Mouse (Mus musculus) megakaryocyte, adult 5-6 weeks (primary cell): ENCODE data around the gene Rnase11. TPM values are rescaled to one million over a fixed set of nuclear protein-coding genes. Genes with fewer than 3 reads are reported as not detected.
A peak's percentile ranks its signal among the peaks of the same experiment; 100 is the strongest.
"Not testable (repeated sequence)": the region's sequence is repeated elsewhere in the genome, so short reads cannot be mapped to it uniquely, and the experiment has no call there.

ENCODE experiments used
- ATAC-seq: 2 replicates; pipeline ENCODE4 v1.8.0; 2016; ENCODE audit warnings: mild to moderate bottlenecking, inconsistent platforms; ENCODE audit not compliant: poor library complexity, severe bottlenecking
- total RNA-seq, 2 experiments: library from RNA; stranded (forward) in 1 of 2; stranded (reverse) in 1 of 2; fragments of 153-499, 151-499 nt in 1 of 2; fragments of 221-1000, 200-1000 nt in 1 of 2; gene quantifications; 2 replicates each; pipeline versions ENCODE4 v1.2.3 to v1.2.4; 2015 to 2017

Gene Rnase11
- total RNA-seq, 2 experiments from 2014 or later, result not detected

GRCm38 (mm10) chr14:51017256-51017655, 32.7 kb downstream of the Rnase11 start:
- no peak for ATAC-seq

DNA sequence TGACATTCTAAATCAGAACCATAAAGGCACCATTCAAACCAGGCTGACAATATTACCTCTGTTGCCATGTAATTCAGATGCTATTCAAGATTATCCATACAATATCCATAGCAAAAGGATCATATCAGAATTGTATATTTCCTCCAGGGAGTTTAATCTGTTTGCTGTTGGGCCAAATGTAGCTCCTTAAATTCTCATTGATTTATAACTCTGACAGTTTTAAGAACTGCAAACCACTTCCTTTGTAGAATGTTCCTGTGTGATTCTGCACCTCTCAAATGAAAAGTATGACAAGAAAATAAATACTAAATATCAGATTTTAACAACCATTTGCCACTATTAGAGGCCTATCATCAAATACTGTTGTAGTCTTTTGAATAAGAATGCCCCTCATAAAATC, 34.2 kb downstream of the Rnase11 start:
- ATAC-seq, result no peak

DNA sequence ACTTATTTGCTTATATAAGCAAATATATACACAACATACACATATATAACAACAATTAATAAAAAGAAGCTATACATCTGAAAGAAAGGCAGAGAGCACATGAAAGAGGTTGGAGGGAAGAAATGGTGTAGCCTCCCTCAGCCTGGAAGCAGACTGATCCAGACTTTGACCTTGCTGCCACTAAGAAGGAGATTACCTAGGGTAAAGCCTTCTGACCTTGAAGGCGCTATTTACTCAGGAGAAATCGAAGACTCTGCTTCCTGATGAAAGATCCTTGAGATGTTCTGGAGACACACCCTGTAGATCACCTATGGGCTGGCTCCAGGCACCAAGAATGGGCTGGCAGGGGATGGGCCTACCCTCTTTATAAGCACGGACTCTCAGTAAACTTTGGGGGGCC, 35.2 kb downstream of the Rnase11 start:
- not testable (repeated sequence) for ATAC-seq

DNA sequence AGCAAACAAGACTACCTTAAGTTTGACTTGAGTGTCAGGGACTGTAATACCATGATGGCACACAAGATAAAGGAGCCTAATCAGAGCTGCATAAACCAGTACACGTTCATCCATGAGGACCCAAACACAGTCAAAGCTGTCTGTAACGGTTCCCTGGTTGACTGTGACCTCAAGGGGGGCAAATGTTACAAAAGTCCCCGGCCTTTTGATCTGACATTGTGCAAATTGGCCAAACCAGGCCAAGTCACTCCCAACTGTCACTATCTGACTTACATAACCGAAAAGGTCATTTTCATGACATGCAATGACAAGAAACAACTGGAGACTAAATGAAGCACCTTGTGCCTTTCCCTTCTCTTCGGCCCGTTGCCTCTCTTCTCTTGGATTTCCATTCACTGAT, 40.4 kb downstream of the Rnase11 start:
- ATAC-seq, result no peak

GRCm38 (mm10) chr14:51008781-51009180, 41.2 kb downstream of the Rnase11 start:
- ATAC-seq, result no peak

- ATAC-seq, result peak; percentile 74
Observed at GRCm38 (mm10) chr14:51007914-51008713, 41.8 kb downstream of the Rnase11 start.

DNA sequence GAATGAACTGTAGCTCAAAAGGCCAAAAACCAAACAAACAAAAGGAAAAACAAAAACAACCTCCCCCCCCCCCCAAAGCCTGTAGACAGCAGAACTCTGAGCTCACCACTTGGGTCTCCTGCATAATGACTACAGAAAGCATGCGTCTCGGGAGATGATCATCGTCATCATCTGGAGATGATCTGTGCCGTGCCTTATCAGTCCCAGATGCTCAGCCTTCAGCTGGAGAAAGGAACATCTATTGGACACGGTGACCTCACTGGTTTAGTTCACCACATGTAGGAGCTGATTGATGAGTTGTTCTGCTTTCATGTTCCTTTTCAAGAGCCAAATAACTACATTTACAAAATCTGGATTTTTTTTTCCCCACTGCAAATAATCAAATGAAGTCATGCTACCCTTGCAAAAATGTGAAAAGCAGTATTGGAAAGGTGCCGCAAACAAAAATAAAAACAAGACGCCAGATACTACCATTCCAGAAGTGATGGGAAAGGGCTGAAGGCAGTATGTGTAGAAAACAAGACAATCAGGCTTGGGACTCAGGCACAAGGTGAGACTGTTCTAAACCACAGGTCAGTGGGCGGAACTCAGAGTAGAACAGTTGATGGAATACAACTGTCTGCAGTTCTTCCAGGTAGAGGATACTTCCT, 42.7 kb downstream of the Rnase11 start, which contains the start of gene Rnase10:
Gene Rnase10 (plus strand): TSS at position 600 of the 650 bp plus-strand sequence.
- no peak for ATAC-seq

Other genes with a start within 250 kb of the Rnase11 start
- not detected in 2 replicates for gene Ccnb1ip1, start 242.4 kb downstream of the Rnase11 start, total RNA-seq (2015)
- gene Ccnb1ip1, start 242.4 kb downstream of the Rnase11 start, total RNA-seq (2017), result not detected in 2 replicates
- gene Parp2, start 242.3 kb downstream of the Rnase11 start, total RNA-seq (2015), result 59.7 and 62.1 TPM in 2 replicates
- gene Parp2, start 242.3 kb downstream of the Rnase11 start, total RNA-seq (2017), result 53.6 and 78.7 TPM in 2 replicates
- gene Tep1, start 179.6 kb downstream of the Rnase11 start, total RNA-seq (2015), result 200 and 215 TPM in 2 replicates
- 131 and 161 TPM in 2 replicates for gene Tep1, start 179.6 kb downstream of the Rnase11 start, total RNA-seq (2017)
- gene Klhl33, start 152.7 kb downstream of the Rnase11 start, total RNA-seq (2015), result 0.07 and 0.27 TPM in 2 replicates
- 0.28 and 0.40 TPM in 2 replicates for gene Klhl33, start 152.7 kb downstream of the Rnase11 start, total RNA-seq (2017)
- gene Osgep, start 125.3 kb downstream of the Rnase11 start, total RNA-seq (2015), result 101 and 107 TPM in 2 replicates
- 87.9 and 125 TPM in 2 replicates for gene Osgep, start 125.3 kb downstream of the Rnase11 start, total RNA-seq (2017)
- 46.3 and 64.2 TPM in 2 replicates for gene Apex1, start 125.2 kb downstream of the Rnase11 start, total RNA-seq (2015)
- gene Apex1, start 125.2 kb downstream of the Rnase11 start, total RNA-seq (2017), result 34.8 and 47.0 TPM in 2 replicates
- gene Pip4p1, start 119.3 kb downstream of the Rnase11 start, total RNA-seq (2015), result 115 and 118 TPM in 2 replicates
- gene Pip4p1, start 119.3 kb downstream of the Rnase11 start, total RNA-seq (2017), result 38.5 and 39.9 TPM in 2 replicates
- gene Pnp, start 119.1 kb downstream of the Rnase11 start, total RNA-seq (2015), result 329 and 405 TPM in 2 replicates
- gene Pnp, start 119.1 kb downstream of the Rnase11 start, total RNA-seq (2017), result 158 and 204 TPM in 2 replicates
- 43.8 TPM in 1 of 2 replicates, not detected in the other for gene Gm49342, start 105.6 kb downstream of the Rnase11 start, total RNA-seq (2015)
- gene Gm49342, start 105.6 kb downstream of the Rnase11 start, total RNA-seq (2017), result 161 and 177 TPM in 2 replicates
- 14.4 and 16.7 TPM in 2 replicates for gene Pnp2, start 94.2 kb downstream of the Rnase11 start, total RNA-seq (2015)
- gene Pnp2, start 94.2 kb downstream of the Rnase11 start, total RNA-seq (2017), result 6.7 and 9.6 TPM in 2 replicates
- gene Rnase10, start 42.4 kb downstream of the Rnase11 start, total RNA-seq (2015), result not detected in 2 replicates
- gene Rnase10, start 42.4 kb downstream of the Rnase11 start, total RNA-seq (2017), result not detected in 2 replicates
- 0.11 TPM in 1 of 2 replicates, not detected in the other for gene Rnase9, start 8.3 kb downstream of the Rnase11 start, total RNA-seq (2015)
- gene Rnase9, start 8.3 kb downstream of the Rnase11 start, total RNA-seq (2017), result not detected in 2 replicates
- gene Rnase12, start 7.5 kb upstream of the Rnase11 start, total RNA-seq (2015), result 11.4 and 11.6 TPM in 2 replicates
- gene Rnase12, start 7.5 kb upstream of the Rnase11 start, total RNA-seq (2017), result 8.2 and 10.4 TPM in 2 replicates
- not detected in 2 replicates for gene Olfr750, start 24.3 kb upstream of the Rnase11 start, total RNA-seq (2015)
- not detected in 2 replicates for gene Olfr750, start 24.3 kb upstream of the Rnase11 start, total RNA-seq (2017)
- 36.2 and 44.8 TPM in 2 replicates for gene Rnase4, start 40.9 kb upstream of the Rnase11 start, total RNA-seq (2015)
- 21.0 and 22.3 TPM in 2 replicates for gene Rnase4, start 40.9 kb upstream of the Rnase11 start, total RNA-seq (2017)
- gene Ang, start 41.0 kb upstream of the Rnase11 start, total RNA-seq (2015), result 8.2 and 10.0 TPM in 2 replicates
- 9.4 and 13.7 TPM in 2 replicates for gene Ang, start 41.0 kb upstream of the Rnase11 start, total RNA-seq (2017)
- not detected in 2 replicates for gene Eddm3b, start 64.3 kb upstream of the Rnase11 start, total RNA-seq (2015)
- gene Eddm3b, start 64.3 kb upstream of the Rnase11 start, total RNA-seq (2017), result not detected in 2 replicates
- 288 and 294 TPM in 2 replicates for gene Rnase6, start 73.7 kb upstream of the Rnase11 start, total RNA-seq (2015)
- 303 and 351 TPM in 2 replicates for gene Rnase6, start 73.7 kb upstream of the Rnase11 start, total RNA-seq (2017)
- not detected in 2 replicates for gene Rnase1, start 96.6 kb upstream of the Rnase11 start, total RNA-seq (2015)
- gene Rnase1, start 96.6 kb upstream of the Rnase11 start, total RNA-seq (2017), result not detected in 2 replicates
- 7.5 and 8.9 TPM in 2 replicates for gene Rnase2b, start 112.1 kb upstream of the Rnase11 start, total RNA-seq (2015)
- 0.92 and 4.3 TPM in 2 replicates for gene Rnase2b, start 112.1 kb upstream of the Rnase11 start, total RNA-seq (2017)
- gene Ang2, start 149.0 kb upstream of the Rnase11 start, total RNA-seq (2015), result not detected in 2 replicates
- gene Ang2, start 149.0 kb upstream of the Rnase11 start, total RNA-seq (2017), result not detected in 2 replicates
- gene Ear14, start 153.2 kb upstream of the Rnase11 start, total RNA-seq (2015), result not detected in 2 replicates
- gene Ear14, start 153.2 kb upstream of the Rnase11 start, total RNA-seq (2017), result not detected in 2 replicates
- gene Rnase2a, start 205.9 kb upstream of the Rnase11 start, total RNA-seq (2015), result 5.9 and 6.8 TPM in 2 replicates
- gene Rnase2a, start 205.9 kb upstream of the Rnase11 start, total RNA-seq (2017), result 5.3 and 9.2 TPM in 2 replicates